In genomic region chr2:118834061-118834460, GRCm38 (mm10) we compare ENCODE assay signal across 22 mouse cellular contexts. TPM values are rescaled to one million over a fixed set of nuclear protein-coding genes. Genes with fewer than 3 reads are reported as not detected.
DNase-seq lines count a peak whose midpoint lies in the region; ATAC-seq lines count a peak whose summit lies in the region.
"Had no signal": no experiment of that assay in that cellular context is flagged by ENCODE, and none has a peak within 500 bp of the region (broad histone marks: within the 10 kb centered on the region; RNA-seq: fewer than 3 reads in every experiment).

No protein-coding gene starts in this region.

- peak; percentile 61 for DNase-seq in retina, adult 2 months (ENCODE audit: low read depth, low spot score)
- DNase-seq in retina, embryonic 14.5 days (ENCODE audit: low spot score): no peak
- no peak for DNase-seq in MN1 (ENCODE audit: low spot score)
- no peak for DNase-seq in adrenal gland, postnatal 10 days
- DNase-seq: adrenal gland, adult 8-10 months; adrenal gland, postnatal 25 days; B cell, adult 2 months; cerebellum, adult 11 months; cerebellum, adult 18-20 months; cerebellum, adult 8-10 months; cerebellum, adult 9-11 months; cerebellum, postnatal 14 days; cerebellum, postnatal 36 days; embryo, embryonic 11 days had no signal

- ATAC-seq in megakaryocyte, adult 5-6 weeks (ENCODE audit: poor library complexity, severe bottlenecking): peak; percentile 73; the same call in 1 of the 2 replicates
- ATAC-seq: activated CD4-positive, CD25-positive, alpha-beta regulatory T cell, adult 4 months; CD4-positive, CD25-positive, alpha-beta regulatory T cell, adult 4 months; forebrain, embryonic 14.5 days; forebrain, embryonic 16.5 days; Patski had no signal

RNA-seq across cellular contexts. Expression of gene Knstrn, which starts 20.3 kb away (rescaled TPM):
- 58.8 and 59.7 TPM in 2 replicates for total RNA-seq in megakaryocyte, adult 5-6 weeks (2015)
- total RNA-seq in megakaryocyte, adult 5-6 weeks (2017): 182 and 217 TPM in 2 replicates
- 10 to 100 TPM; 18.2 to 19.1 TPM for total RNA-seq in adrenal gland, postnatal 10 days (2021)

RNA-seq across cellular contexts. Expression of gene Ivd, which starts 27.7 kb away (rescaled TPM):
- total RNA-seq in megakaryocyte, adult 5-6 weeks (2015): 11.4 and 12.9 TPM in 2 replicates
- 21.6 and 28.0 TPM in 2 replicates for total RNA-seq in megakaryocyte, adult 5-6 weeks (2017)
- 100 to 1,000 TPM; 157 to 177 TPM for total RNA-seq in adrenal gland, postnatal 10 days (2021)

RNA-seq across cellular contexts. Expression of gene Disp2, which starts 54.5 kb away (rescaled TPM):
- total RNA-seq in megakaryocyte, adult 5-6 weeks (2015): 0.02 TPM in 1 of 2 replicates, not detected in the other
- total RNA-seq in megakaryocyte, adult 5-6 weeks (2017): not detected in 2 replicates
- 10 to 100 TPM; 22.0 to 26.2 TPM for total RNA-seq in adrenal gland, postnatal 10 days (2021)
- total RNA-seq: CH12.LX; common myeloid progenitor, adult 5-6 weeks had no signal

Comparison
In these comparisons a context has a peak if more than half of its experiments do, and no peak if none do; other contexts are left out.
1. RNA of gene Ivd, which starts 27.7 kb away (total RNA-seq): 157 to 177 TPM in adrenal gland, postnatal 10 days; 11.4 to 28.0 TPM in megakaryocyte, adult 5-6 weeks; every median in the first group is over 4 times any median in the second.
2. RNA of gene Disp2, which starts 54.5 kb away (total RNA-seq): 22.0 to 26.2 TPM in adrenal gland, postnatal 10 days; 0.02 TPM in megakaryocyte, adult 5-6 weeks; every median in the first group is over 10 times any median in the second.